22 mouse cellular contexts compared by ENCODE assay signal in the genomic region with DNA sequence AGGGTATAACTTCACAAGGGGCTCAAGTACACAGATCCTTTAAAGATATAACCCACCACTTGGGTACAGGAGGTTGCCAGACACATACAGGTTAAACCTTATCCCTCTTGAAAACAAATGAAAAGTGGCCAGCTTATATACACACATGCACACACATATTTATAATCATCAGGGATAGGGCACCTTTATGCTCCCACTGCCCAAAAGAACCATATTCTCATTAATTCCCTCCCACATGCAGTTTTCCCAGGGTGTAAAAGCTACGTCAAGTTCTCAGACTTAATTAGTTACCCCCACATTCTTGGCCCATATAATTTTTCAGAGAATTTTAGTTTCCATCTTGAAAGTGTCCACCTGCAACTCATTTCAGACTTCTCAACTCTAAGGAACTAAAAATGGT. TPM values are rescaled to one million over a fixed set of nuclear protein-coding genes. Genes with fewer than 3 reads are reported as not detected.
DNase-seq lines count a peak whose midpoint lies in the region; ATAC-seq and TF ChIP-seq lines count a peak whose summit lies in the region.
"Had no signal": no experiment of that assay in that cellular context is flagged by ENCODE, and none has a peak within 500 bp of the region (broad histone marks: within the 10 kb centered on the region; RNA-seq: fewer than 3 reads in every experiment).

No protein-coding gene starts in this region.

- no peaks in the 10 kb centered on the region for H3K9me3 ChIP-seq in forebrain, embryonic 11.5 days (ENCODE audit: control insufficient read depth, low read length)
- H3K9me3 ChIP-seq in forebrain, postnatal 0 days (ENCODE audit: low read length) = no peaks in the 10 kb centered on the region
- no peaks in the 10 kb centered on the region for H3K9me3 ChIP-seq in hindbrain, embryonic 12.5 days (replicated peaks)
- H3K9me3 ChIP-seq in midbrain, embryonic 12.5 days = no peaks in the 10 kb centered on the region
- no peaks in the 10 kb centered on the region for H3K9me3 ChIP-seq in neural tube, embryonic 15.5 days (replicated peaks)
- H3K9me3 ChIP-seq: liver, embryonic 13.5 days had no signal

- no peak overlapping the region for H3K9ac ChIP-seq in forebrain, embryonic 11.5 days (ENCODE audit: low read length)
- H3K9ac ChIP-seq in forebrain, postnatal 0 days = no peak overlapping the region
- H3K9ac ChIP-seq in hindbrain, embryonic 12.5 days = peak overlapping the region; percentile 68
- peak overlapping the region; percentile 79 for H3K9ac ChIP-seq in midbrain, embryonic 12.5 days (replicated peaks)
- no peak overlapping the region for H3K9ac ChIP-seq in neural tube, embryonic 15.5 days (replicated peaks)
- H3K9ac ChIP-seq: liver, embryonic 13.5 days had no signal

- H3K27ac ChIP-seq in forebrain, embryonic 11.5 days (ENCODE audit: low read depth, low read length) = no peak overlapping the region
- H3K27ac ChIP-seq in forebrain, postnatal 0 days (ENCODE audit: low read depth, low read length) = no peak overlapping the region
- peak overlapping the region; percentile 87 for H3K27ac ChIP-seq in hindbrain, embryonic 12.5 days
- peak overlapping the region; percentile 96 for H3K27ac ChIP-seq in midbrain, embryonic 12.5 days (replicated peaks)
- H3K27ac ChIP-seq in neural tube, embryonic 15.5 days (replicated peaks) = no peak overlapping the region
- H3K27ac ChIP-seq: kidney, postnatal 0 days; liver, embryonic 13.5 days had no signal

- H3K4me3 ChIP-seq in forebrain, embryonic 11.5 days (ENCODE audit: low read depth, low read length) = no peak overlapping the region
- no peak overlapping the region for H3K4me3 ChIP-seq in forebrain, postnatal 0 days (ENCODE audit: low read depth, low read length)
- peak overlapping the region; percentile 49 for H3K4me3 ChIP-seq in hindbrain, embryonic 12.5 days
- H3K4me3 ChIP-seq in midbrain, embryonic 12.5 days = peak overlapping the region; percentile 67
- H3K4me3 ChIP-seq in neural tube, embryonic 15.5 days (replicated peaks) = no peak overlapping the region
- H3K4me3 ChIP-seq: liver, embryonic 13.5 days; myocyte had no signal

- H3K36me3 ChIP-seq in forebrain, embryonic 11.5 days (ENCODE audit: control insufficient read depth, insufficient read depth, low read length) = no peaks in the 10 kb centered on the region
- H3K36me3 ChIP-seq in forebrain, postnatal 0 days (ENCODE audit: insufficient read depth) = no peaks in the 10 kb centered on the region
- no peaks in the 10 kb centered on the region for H3K36me3 ChIP-seq in hindbrain, embryonic 12.5 days
- H3K36me3 ChIP-seq in midbrain, embryonic 12.5 days = 0 out of 2 replicates have a peak, but pooled peaks cover 8% of the 10 kb centered on the region
- H3K36me3 ChIP-seq in neural tube, embryonic 15.5 days = no peaks in the 10 kb centered on the region
- H3K36me3 ChIP-seq: liver, embryonic 13.5 days had no signal

- H3K4me2 ChIP-seq in forebrain, embryonic 11.5 days (ENCODE audit: low read depth, low read length, severe bottlenecking) = no peak overlapping the region
- H3K4me2 ChIP-seq in forebrain, postnatal 0 days (ENCODE audit: low read depth) = no peak overlapping the region
- H3K4me2 ChIP-seq in hindbrain, embryonic 12.5 days (replicated peaks) = peak overlapping the region; percentile 66
- peak overlapping the region; percentile 72 for H3K4me2 ChIP-seq in midbrain, embryonic 12.5 days (replicated peaks)
- H3K4me2 ChIP-seq in neural tube, embryonic 15.5 days = 0 out of 2 replicates have a peak overlapping the region, but pooled peaks have one; percentile 1
- H3K4me2 ChIP-seq: liver, embryonic 13.5 days had no signal

- no peak for ATAC-seq in forebrain, embryonic 11.5 days (replicated peaks; ENCODE audit: low FRiP score)
- ATAC-seq in forebrain, postnatal 0 days = no peak
- ATAC-seq in hindbrain, embryonic 12.5 days (ENCODE audit: low FRiP score) = no peak
- no peak for ATAC-seq in midbrain, embryonic 12.5 days (ENCODE audit: low FRiP score, low read depth)
- no peak for ATAC-seq in neural tube, embryonic 15.5 days (ENCODE audit: low FRiP score)
- ATAC-seq: forebrain, embryonic 14.5 days had no signal

- peaks cover 86% of the 10 kb centered on the region for H3K27me3 ChIP-seq in forebrain, embryonic 11.5 days (ENCODE audit: control insufficient read depth, insufficient read depth, low read length)
- H3K27me3 ChIP-seq in forebrain, postnatal 0 days (ENCODE audit: insufficient read depth, low read length) = peaks cover 94% of the 10 kb centered on the region
- peaks cover 83% of the 10 kb centered on the region for H3K27me3 ChIP-seq in hindbrain, embryonic 12.5 days
- H3K27me3 ChIP-seq in midbrain, embryonic 12.5 days = peaks cover 85% of the 10 kb centered on the region
- H3K27me3 ChIP-seq in neural tube, embryonic 15.5 days (replicated peaks) = peaks cover 77% of the 10 kb centered on the region

- peaks cover 20% of the 10 kb centered on the region for H3K4me1 ChIP-seq in forebrain, embryonic 11.5 days (replicated peaks; ENCODE audit: control insufficient read depth, insufficient read depth, low read length)
- no peaks in the 10 kb centered on the region for H3K4me1 ChIP-seq in forebrain, postnatal 0 days (ENCODE audit: insufficient read depth)
- H3K4me1 ChIP-seq in hindbrain, embryonic 12.5 days = peaks cover 28% of the 10 kb centered on the region
- peaks cover 33% of the 10 kb centered on the region for H3K4me1 ChIP-seq in midbrain, embryonic 12.5 days
- peaks cover 22% of the 10 kb centered on the region for H3K4me1 ChIP-seq in neural tube, embryonic 15.5 days

- peak; percentile 50 for DNase-seq in forebrain, embryonic 11.5 days (ENCODE audit: low spot score)
- no peak for DNase-seq in forebrain, postnatal 0 days
- no peak for DNase-seq in layer of hippocampus, adult 8-10 months (ENCODE audit: low spot score in 2 of 2)
- no peak for DNase-seq in thymus, postnatal 25 days
- DNase-seq in right cerebral cortex, adult 18-20 months = no peak
- DNase-seq: adrenal gland, postnatal 14 days; cerebellum, adult 8-10 months; layer of hippocampus, adult 9-11 months; liver, embryonic 13.5 days; thymus, adult 2 months had no signal

- 19% methylated on average over 1 of the region's 1 CpGs for WGBS in forebrain, embryonic 11.5 days
- 51% methylated on average over 1 of the region's 1 CpGs for WGBS in forebrain, postnatal 0 days
- WGBS in hindbrain, embryonic 12.5 days = 28% methylated on average over 1 of the region's 1 CpGs
- WGBS in midbrain, embryonic 12.5 days = 21% methylated on average over 1 of the region's 1 CpGs
- WGBS in neural tube, embryonic 15.5 days = 71% methylated on average over 1 of the region's 1 CpGs

- TF ChIP-seq CTCF in forebrain, postnatal 0 days (IDR thresholded peaks at IDR 0.05; ENCODE audit: low read depth) = no peak

RNA-seq across cellular contexts. Expression of gene Pax3, which starts 5.2 kb away (rescaled TPM):
- polyA plus RNA-seq in forebrain, embryonic 11.5 days (2014; fragmentation: Nextera tagmentation; extraction: Ambion mirVana) = 4.4 and 4.7 TPM in 2 replicates
- 0.15 and 0.19 TPM in 2 replicates for total RNA-seq in forebrain, postnatal 0 days (2014; rRNA removed)
- polyA plus RNA-seq in forebrain, postnatal 0 days (2015; fragmentation: Nextera tagmentation; extraction: Ambion mirVana) = 0.04 and 0.40 TPM in 2 replicates
- polyA plus RNA-seq in hindbrain, embryonic 12.5 days (2016; fragmentation: Nextera tagmentation; extraction: Ambion mirVana) = 32.7 and 37.5 TPM in 2 replicates
- 53.6 and 61.9 TPM in 2 replicates for polyA plus RNA-seq in midbrain, embryonic 12.5 days (2016; fragmentation: Nextera tagmentation; extraction: Ambion mirVana)
- polyA plus RNA-seq in neural tube, embryonic 15.5 days (2015; fragmentation: Nextera tagmentation; extraction: Ambion mirVana) = 2.5 and 3.4 TPM in 2 replicates
- total RNA-seq in layer of hippocampus, adult 8-10 months (2022) = not detected
- total RNA-seq: adrenal gland, postnatal 14 days; heart, adult 8-10 months; left cerebral cortex, postnatal 36 days; megakaryocyte progenitor cell, adult 5-6 weeks had no signal
- polyA plus RNA-seq: intestine, embryonic 14.5 days; kidney, postnatal 0 days; lung, embryonic 16.5 days; stomach, embryonic 14.5 days had no signal

Comparison
In these comparisons a context has a peak if more than half of its experiments do, and no peak if none do; other contexts are left out.
1. H3K27ac ChIP-seq: peak in hindbrain, embryonic 12.5 days (single experiment) and midbrain, embryonic 12.5 days (single experiment); none in forebrain, embryonic 11.5 days (single experiment), forebrain, postnatal 0 days (single experiment) and neural tube, embryonic 15.5 days (single experiment).
2. H3K4me2 ChIP-seq: peak in hindbrain, embryonic 12.5 days (single experiment), midbrain, embryonic 12.5 days (single experiment) and neural tube, embryonic 15.5 days (single experiment); none in forebrain, embryonic 11.5 days (single experiment) and forebrain, postnatal 0 days (single experiment).
3. H3K4me3 ChIP-seq: peak in hindbrain, embryonic 12.5 days (single experiment) and midbrain, embryonic 12.5 days (single experiment); none in forebrain, embryonic 11.5 days (single experiment), forebrain, postnatal 0 days (single experiment) and neural tube, embryonic 15.5 days (single experiment).
4. H3K9ac ChIP-seq: peak in hindbrain, embryonic 12.5 days (single experiment) and midbrain, embryonic 12.5 days (single experiment); none in forebrain, embryonic 11.5 days (single experiment), forebrain, postnatal 0 days (single experiment) and neural tube, embryonic 15.5 days (single experiment).